Mouse (Mus musculus): ENCODE data around the gene Psmg1. TPM values are rescaled to one million over a fixed set of nuclear protein-coding genes. Genes with fewer than 3 reads are reported as not detected.

Gene Psmg1
- 62.1 TPM for polyA plus RNA-seq (2017; shearing (Covaris generic))

DNA sequence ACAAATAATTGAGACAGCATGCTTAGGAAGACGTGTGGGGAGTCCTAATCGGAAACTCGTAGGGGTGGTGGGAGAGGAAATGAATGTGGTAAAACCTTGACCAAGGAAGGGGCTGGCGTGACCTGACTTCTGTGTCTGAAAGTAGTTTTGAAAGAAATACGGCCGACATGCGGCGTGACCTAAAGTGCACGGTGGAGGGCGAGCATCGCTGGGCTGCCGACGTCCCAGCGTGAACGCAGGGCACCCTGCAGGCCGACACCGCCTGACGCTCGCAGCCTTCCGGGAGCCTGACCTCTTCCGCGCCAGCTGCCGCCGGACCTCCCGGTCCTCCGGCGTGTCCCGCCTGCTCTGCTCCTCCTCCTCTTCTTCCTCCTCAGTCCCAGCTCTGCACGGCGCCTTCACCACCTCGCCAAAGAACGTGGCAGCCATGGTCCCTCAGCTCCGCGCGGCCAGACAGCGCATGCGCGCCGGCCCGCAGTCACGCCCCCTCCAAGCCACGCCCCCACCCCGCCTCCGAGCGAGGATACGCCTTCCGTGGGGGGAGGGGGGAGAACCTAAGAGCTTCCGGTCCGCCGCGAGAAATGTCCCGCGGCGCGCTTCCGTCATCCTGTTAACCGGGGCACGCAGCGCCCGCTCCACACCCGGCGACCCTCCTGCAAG lies at the start of gene Psmg1:
Gene Psmg1 (minus strand): TSS at position 499 of the 660 bp plus-strand sequence.

Other genes with a start within 250 kb of the Psmg1 start
- gene Brwd1, start 91.6 kb upstream of the Psmg1 start, polyA plus RNA-seq (2017; shearing (Covaris generic)) = 82.4 TPM
- gene Hmgn1, start 136.8 kb upstream of the Psmg1 start, polyA plus RNA-seq (2017; shearing (Covaris generic)) = 137 TPM
- 11.4 TPM for gene Wrb, start 154.4 kb upstream of the Psmg1 start, polyA plus RNA-seq (2017; shearing (Covaris generic))
- gene Lca5l, start 201.3 kb upstream of the Psmg1 start, polyA plus RNA-seq (2017; shearing (Covaris generic)) = not detected
- gene Sh3bgr, start 209.5 kb upstream of the Psmg1 start, polyA plus RNA-seq (2017; shearing (Covaris generic)) = 0.31 TPM
- 1.2 TPM for gene B3galt5, start 244.8 kb upstream of the Psmg1 start, polyA plus RNA-seq (2017; shearing (Covaris generic))

Data from CD4-positive, CD25-positive, alpha-beta regulatory T cell (primary cell).